In genomic region chr19:28989515-28989914, GRCm38 (mm10) we compare ENCODE assay signal across 8 mouse cellular contexts. TPM values are rescaled to one million over a fixed set of nuclear protein-coding genes. Genes with fewer than 3 reads are reported as not detected.
DNase-seq lines count a peak whose midpoint lies in the region; ATAC-seq and TF ChIP-seq lines count a peak whose summit lies in the region.

No protein-coding gene starts in this region.

- peaks cover 19% of the 10 kb centered on the region for H3K36me3 ChIP-seq in C2C12 (ENCODE audit: control insufficient read depth, insufficient read depth)
- H3K36me3 ChIP-seq in forebrain, embryonic 13.5 days (ENCODE audit: poor library complexity, severe bottlenecking): peaks cover 11% of the 10 kb centered on the region; the same call in 1 of the 2 replicates
- H3K36me3 ChIP-seq in liver, embryonic 13.5 days: peaks cover 14% of the 10 kb centered on the region

- peak overlapping the region; percentile 97 for H3K27ac ChIP-seq in gastrocnemius, adult 2 months
- H3K27ac ChIP-seq in forebrain, embryonic 13.5 days: no peak overlapping the region
- H3K27ac ChIP-seq in liver, embryonic 13.5 days: peak overlapping the region; percentile 90; the same call in 1 of the 2 replicates

- H3K9ac ChIP-seq in forebrain, embryonic 13.5 days: peak overlapping the region; percentile 92
- H3K9ac ChIP-seq in liver, embryonic 13.5 days: peak overlapping the region; percentile 96

- no peak overlapping the region for H3ac ChIP-seq in C2C12 (ENCODE audit: control insufficient read depth, insufficient read length, low read depth)

- peak overlapping the region; percentile 81 for H3K4me2 ChIP-seq in forebrain, embryonic 13.5 days
- H3K4me2 ChIP-seq in liver, embryonic 13.5 days: peak overlapping the region; percentile 82

- peak overlapping the region; percentile 88 for H3K4me3 ChIP-seq in gastrocnemius, adult 2 months
- peak overlapping the region; percentile 95 for H3K4me3 ChIP-seq in C2C12 (ENCODE audit: insufficient read depth, poor library complexity, severe bottlenecking)
- peak overlapping the region; percentile 91 for H3K4me3 ChIP-seq in forebrain, embryonic 13.5 days
- H3K4me3 ChIP-seq in liver, embryonic 13.5 days (replicated peaks): peak overlapping the region; percentile 89

- ATAC-seq in forebrain, embryonic 13.5 days: no peak
- no peak for ATAC-seq in liver, embryonic 13.5 days (ENCODE audit: low read depth)

- intact Hi-C loops in gastrocnemius, adult 2 months (cut with DNase I): no loop called here
- intact Hi-C loops in gastrocnemius, postnatal 36 days (cut with DNase I): no loop called here

- DNase-seq in gastrocnemius, adult 2 months: no peak
- DNase-seq in gastrocnemius, postnatal 36 days: no peak
- DNase-seq in liver, embryonic 13.5 days: no peak
- DNase-seq in yolk sac, embryonic 10.5 days (ENCODE audit: low spot score): no peak
- DNase-seq in embryo, embryonic 11 days: no peak
- no peak for DNase-seq in natural killer cell, adult 2 months (ENCODE audit: low spot score in 2 of 2)

- peaks cover 43% of the 10 kb centered on the region for H3K79me2 ChIP-seq in C2C12 (ENCODE audit: control insufficient read depth, insufficient read depth)

- peaks cover 32% of the 10 kb centered on the region for H3K79me3 ChIP-seq in C2C12 (ENCODE audit: low read depth)

- peaks cover 19% of the 10 kb centered on the region for H3K4me1 ChIP-seq in forebrain, embryonic 13.5 days
- peaks cover 22% of the 10 kb centered on the region for H3K4me1 ChIP-seq in liver, embryonic 13.5 days (replicated peaks)

- H3K9me3 ChIP-seq in forebrain, embryonic 13.5 days (replicated peaks): no peaks in the 10 kb centered on the region
- H3K9me3 ChIP-seq in liver, embryonic 13.5 days (replicated peaks): no peaks in the 10 kb centered on the region

- 75% methylated on average over 8 of the region's 8 CpGs for WGBS in forebrain, embryonic 13.5 days
- WGBS in liver, embryonic 13.5 days (ENCODE audit: insufficient replicate concordance): 52% methylated on average over 8 of the region's 8 CpGs

- no peak for TF ChIP-seq CTCF in gastrocnemius, adult 2 months (IDR thresholded peaks at IDR 0.05)
- TF ChIP-seq CTCF in C2C12 (IDR thresholded peaks at IDR 0.05; ENCODE audit: control insufficient read depth, insufficient read depth, insufficient read length): no peak

- peaks cover 5% of the 10 kb centered on the region for H3K27me3 ChIP-seq in C2C12 (ENCODE audit: control insufficient read depth, insufficient read depth, insufficient read length)
- no peaks in the 10 kb centered on the region for H3K27me3 ChIP-seq in forebrain, embryonic 13.5 days
- peaks cover 11% of the 10 kb centered on the region; the same call in 1 of the 2 replicates for H3K27me3 ChIP-seq in liver, embryonic 13.5 days

TF ChIP-seq in C2C12, 6 proteins besides CTCF, POLR2A, EP300 and RAD21:
- TF ChIP-seq MAX (IDR thresholded peaks at IDR 0.05): no peak

RNA-seq across cellular contexts. Expression of gene Cdc37l1, which starts 0.6 kb away (rescaled TPM):
- total RNA-seq in gastrocnemius, adult 2 months (2021): 10 to 100 TPM; 44.8 to 55.5 TPM
- total RNA-seq in gastrocnemius, postnatal 36 days (2021): 10 to 100 TPM; 40.5 to 40.6 TPM
- 6.4 TPM for polyA plus RNA-seq in C2C12 (2012; fragmentation: generic; extraction: Trizol)
- 47.4 and 50.7 TPM in 2 replicates for polyA plus RNA-seq in forebrain, embryonic 13.5 days (2015; fragmentation: Nextera tagmentation; extraction: Ambion mirVana)
- polyA plus RNA-seq in liver, embryonic 13.5 days (2015; fragmentation: Nextera tagmentation; extraction: Ambion mirVana): 10.4 and 14.2 TPM in 2 replicates

RNA-seq across cellular contexts. Expression of gene 4430402I18Rik, which starts 21.9 kb away (rescaled TPM):
- 1 to 10 TPM; 2.1 to 2.6 TPM for total RNA-seq in gastrocnemius, adult 2 months (2021)
- total RNA-seq in gastrocnemius, postnatal 36 days (2021): under 1 TPM; 0.54 to 0.87 TPM
- polyA plus RNA-seq in C2C12 (2012; fragmentation: generic; extraction: Trizol): 0.02 TPM
- polyA plus RNA-seq in forebrain, embryonic 13.5 days (2015; fragmentation: Nextera tagmentation; extraction: Ambion mirVana): 0.79 and 1.6 TPM in 2 replicates
- 1.1 and 1.7 TPM in 2 replicates for polyA plus RNA-seq in liver, embryonic 13.5 days (2015; fragmentation: Nextera tagmentation; extraction: Ambion mirVana)

RNA-seq across cellular contexts. Expression of gene Plpp6, which starts 25.8 kb away (rescaled TPM):
- 1 to 10 TPM; 1.8 to 1.9 TPM for total RNA-seq in gastrocnemius, adult 2 months (2021)
- total RNA-seq in gastrocnemius, postnatal 36 days (2021): 1 to 10 TPM; 1.6 to 1.9 TPM
- 1.3 TPM for polyA plus RNA-seq in C2C12 (2012; fragmentation: generic; extraction: Trizol)
- polyA plus RNA-seq in forebrain, embryonic 13.5 days (2015; fragmentation: Nextera tagmentation; extraction: Ambion mirVana): 5.3 and 5.5 TPM in 2 replicates
- polyA plus RNA-seq in liver, embryonic 13.5 days (2015; fragmentation: Nextera tagmentation; extraction: Ambion mirVana): 1.4 TPM in 2 replicates

RNA-seq across cellular contexts. Expression of gene Ak3, which starts 58.2 kb away (rescaled TPM):
- total RNA-seq in gastrocnemius, adult 2 months (2021): 10 to 100 TPM; 38.1 to 54.4 TPM
- total RNA-seq in gastrocnemius, postnatal 36 days (2021): 10 to 100 TPM; 47.4 to 49.0 TPM
- 22.1 TPM for polyA plus RNA-seq in C2C12 (2012; fragmentation: generic; extraction: Trizol)
- polyA plus RNA-seq in forebrain, embryonic 13.5 days (2015; fragmentation: Nextera tagmentation; extraction: Ambion mirVana): 57.7 and 59.5 TPM in 2 replicates
- polyA plus RNA-seq in liver, embryonic 13.5 days (2015; fragmentation: Nextera tagmentation; extraction: Ambion mirVana): 42.7 and 54.3 TPM in 2 replicates
